In genomic region chr16:13969096-13969495, GRCm38 (mm10) we compare ENCODE assay signal across 24 mouse cellular contexts. TPM values are rescaled to one million over a fixed set of nuclear protein-coding genes. Genes with fewer than 3 reads are reported as not detected.
A peak's percentile ranks its signal among the peaks of the same experiment; 100 is the strongest.
DNase-seq lines count a peak whose midpoint lies in the region; ATAC-seq and TF ChIP-seq lines count a peak whose summit lies in the region.
"Had no signal": no experiment of that assay in that cellular context is flagged by ENCODE, and none has a peak within 500 bp of the region (broad histone marks: within the 10 kb centered on the region; RNA-seq: fewer than 3 reads in every experiment).

No protein-coding gene starts in this region.

- no peak overlapping the region for H3K4me3 ChIP-seq in heart, adult 2 months
- no peak overlapping the region for H3K4me3 ChIP-seq in CH12.LX (replicated peaks in 1 of 3; ENCODE audit: low read depth in 2 of 3, low read length in 2 of 3, poor library complexity in 1 of 3)
- H3K4me3 ChIP-seq in stomach, postnatal 0 days (ENCODE audit: low read depth, low read length), result no peak overlapping the region
- H3K4me3 ChIP-seq: embryonic facial prominence, embryonic 13.5 days; forebrain, embryonic 10.5 days; heart, embryonic 12.5 days; hindbrain, embryonic 10.5 days; intestine, embryonic 15.5 days had no signal

- 94% methylated on average over 1 of the region's 1 CpGs for WGBS in heart, adult 2 months
- 27% methylated on average over 1 of the region's 1 CpGs for WGBS in stomach, postnatal 0 days

- no peaks in the 10 kb centered on the region for H3K36me3 ChIP-seq in heart, adult 2 months (ENCODE audit: control insufficient read depth, insufficient read depth, low read length)
- H3K36me3 ChIP-seq in CH12.LX (replicated peaks in 1 of 2; ENCODE audit: control insufficient read depth in 1 of 2, insufficient read depth in 1 of 2, low read length in 1 of 2), result no peaks in the 10 kb centered on the region
- no peaks in the 10 kb centered on the region for H3K36me3 ChIP-seq in stomach, postnatal 0 days (ENCODE audit: control insufficient read depth, insufficient read depth, low read length)
- H3K36me3 ChIP-seq: embryonic facial prominence, embryonic 13.5 days; forebrain, embryonic 10.5 days; heart, embryonic 12.5 days; hindbrain, embryonic 10.5 days; intestine, embryonic 15.5 days had no signal

- no peaks in the 10 kb centered on the region for H3K79me2 ChIP-seq in heart, adult 2 months (replicated peaks; ENCODE audit: control insufficient read depth, insufficient read depth, low read length)
- H3K79me2 ChIP-seq in CH12.LX (replicated peaks; ENCODE audit: control insufficient read depth, extremely low read depth, insufficient read depth, poor library complexity, severe bottlenecking), result no peaks in the 10 kb centered on the region

- dilution Hi-C loops in CH12.LX (cut with MboI; ENCODE audit: extremely low pct_ligation_motif_present, extremely low pct_unique_long_range_greater_than_20kb, low sequenced_read_pairs), result no loop called here

- in situ Hi-C loops in CH12.LX (cut with MboI; ENCODE audit: low pct_ligation_motif_present, low pct_unique_long_range_greater_than_20kb, low sequenced_read_pairs), result no loop called here

- H3K4me2 ChIP-seq in CH12.LX (ENCODE audit: insufficient read depth, low read depth, poor library complexity, severe bottlenecking), result no peak overlapping the region
- no peak overlapping the region for H3K4me2 ChIP-seq in stomach, postnatal 0 days (replicated peaks; ENCODE audit: low read depth)
- H3K4me2 ChIP-seq: embryonic facial prominence, embryonic 13.5 days; heart, embryonic 12.5 days; hindbrain, embryonic 14.5 days; intestine, embryonic 15.5 days had no signal

- intact Hi-C loops in heart, adult 2 months (cut with DNase I), result no loop called here

- ATAC-seq in stomach, postnatal 0 days (ENCODE audit: low FRiP score, low TSS enrichment), result peak; percentile 61
- ATAC-seq: forebrain, embryonic 14.5 days; intestine, embryonic 15.5 days had no signal

- no peak for TF ChIP-seq POLR2A in heart, adult 2 months (IDR thresholded peaks at IDR 0.05; ENCODE audit: insufficient read depth, low read depth, low read length)
- TF ChIP-seq POLR2A in CH12.LX (IDR thresholded peaks at IDR 0.05; ENCODE audit: low read depth, low read length), result no peak

- TF ChIP-seq EP300 in heart, adult 2 months (IDR thresholded peaks at IDR 0.05; ENCODE audit: insufficient read depth, low read depth, low read length), result no peak
- no peak for TF ChIP-seq EP300 in CH12.LX (IDR thresholded peaks at IDR 0.05; ENCODE audit: low read length)
- TF ChIP-seq EP300 in stomach, postnatal 0 days (optimal IDR thresholded peaks at IDR 0.05), result no peak

- no peak for TF ChIP-seq CTCF in heart, adult 2 months (IDR thresholded peaks at IDR 0.05)
- TF ChIP-seq CTCF in CH12.LX (conservative IDR thresholded peaks at IDR 0.05 in 1 of 2, IDR thresholded peaks at IDR 0.05 in 1 of 2; ENCODE audit: low read depth in 2 of 2, low read length in 2 of 2), result no peak
- no peak for TF ChIP-seq CTCF in stomach, postnatal 0 days (IDR thresholded peaks at IDR 0.05; ENCODE audit: low read depth)

- no peak overlapping the region for H3K9ac ChIP-seq in heart, adult 2 months (ENCODE audit: low read depth, low read length)
- no peak overlapping the region for H3K9ac ChIP-seq in CH12.LX (ENCODE audit: insufficient read depth, low read depth)
- H3K9ac ChIP-seq in stomach, postnatal 0 days (ENCODE audit: low read length), result no peak overlapping the region
- H3K9ac ChIP-seq: embryonic facial prominence, embryonic 13.5 days; heart, embryonic 12.5 days; hindbrain, embryonic 14.5 days; intestine, embryonic 15.5 days had no signal

- no peak overlapping the region for H3K27ac ChIP-seq in heart, adult 2 months
- no peak overlapping the region for H3K27ac ChIP-seq in CH12.LX (ENCODE audit: insufficient read depth, low read depth)
- H3K27ac ChIP-seq in stomach, postnatal 0 days (replicated peaks), result no peak overlapping the region
- H3K27ac ChIP-seq: embryonic facial prominence, embryonic 13.5 days; forebrain, embryonic 10.5 days; hindbrain, embryonic 10.5 days; hindbrain, embryonic 14.5 days; intestine, embryonic 15.5 days had no signal

- H3K4me1 ChIP-seq in heart, adult 2 months (ENCODE audit: control insufficient read depth, insufficient read depth, low read length), result no peaks in the 10 kb centered on the region
- H3K4me1 ChIP-seq in CH12.LX (ENCODE audit: control insufficient read depth in 1 of 2, insufficient read depth in 2 of 2), result peaks cover 0 to 4% of the 10 kb centered on the region in 2 experiments; a peak in 2 of 4 replicates
- no peaks in the 10 kb centered on the region for H3K4me1 ChIP-seq in stomach, postnatal 0 days (replicated peaks; ENCODE audit: control insufficient read depth, insufficient read depth)
- H3K4me1 ChIP-seq: embryonic facial prominence, embryonic 13.5 days; heart, embryonic 12.5 days; hindbrain, embryonic 10.5 days; intestine, embryonic 15.5 days had no signal

- DNase-seq in heart, adult 11 months, result peak; percentile 57
- DNase-seq in heart, adult 2 months, result no peak
- peak; percentile 30 for DNase-seq in CH12.LX (ENCODE audit: extremely low read depth)
- peak; percentile 36 for DNase-seq in fat pad, adult 2 months (ENCODE audit: extremely low read depth, low read depth, low spot score)
- no peak for DNase-seq in stomach, postnatal 0 days (ENCODE audit: low spot score)
- no peak for DNase-seq in layer of hippocampus, adult 11-12 months (ENCODE audit: low spot score)
- DNase-seq in kidney, adult 18-20 months, result no peak
- no peak for DNase-seq in spleen, adult 18-20 months
- DNase-seq: adrenal gland, postnatal 25 days; cerebellum, adult 18-20 months; cerebellum, adult 9-11 months; cerebellum, postnatal 36 days; gastrocnemius, postnatal 36 days; kidney, adult 2 months had no signal

- no peak for TF ChIP-seq RAD21 in CH12.LX (IDR thresholded peaks at IDR 0.05; ENCODE audit: low read depth, low read length)

- no peaks in the 10 kb centered on the region for H3K9me3 ChIP-seq in CH12.LX (replicated peaks; ENCODE audit: low read length)
- no peaks in the 10 kb centered on the region for H3K9me3 ChIP-seq in stomach, postnatal 0 days (ENCODE audit: control insufficient read depth, low read length)
- H3K9me3 ChIP-seq: forebrain, embryonic 10.5 days; hindbrain, embryonic 10.5 days; intestine, embryonic 15.5 days had no signal

- H3K27me3 ChIP-seq in heart, adult 2 months (ENCODE audit: control insufficient read depth, insufficient read depth, low read length), result no peaks in the 10 kb centered on the region
- no peaks in the 10 kb centered on the region for H3K27me3 ChIP-seq in CH12.LX (replicated peaks)
- H3K27me3 ChIP-seq in stomach, postnatal 0 days (ENCODE audit: control insufficient read depth, insufficient read depth, low read length), result no peaks in the 10 kb centered on the region
- H3K27me3 ChIP-seq: embryonic facial prominence, embryonic 13.5 days; heart, embryonic 12.5 days; intestine, embryonic 15.5 days had no signal

TF ChIP-seq in CH12.LX, 34 proteins besides CTCF, POLR2A, EP300 and RAD21:
- no peak for TF ChIP-seq KAT2A (IDR thresholded peaks at IDR 0.05; ENCODE audit: insufficient replicate concordance, low read length)
- no peak for TF ChIP-seq ZKSCAN1 (IDR thresholded peaks at IDR 0.05; ENCODE audit: borderline replicate concordance, low read depth, low read length)
- no peak for TF ChIP-seq SIN3A (IDR thresholded peaks at IDR 0.05; ENCODE audit: low read length)
- no peak for TF ChIP-seq BHLHE40 (IDR thresholded peaks at IDR 0.05; ENCODE audit: low read depth, low read length)
- TF ChIP-seq ZMIZ1 (IDR thresholded peaks at IDR 0.05; ENCODE audit: low read depth, low read length), result no peak
- TF ChIP-seq USF1 (IDR thresholded peaks at IDR 0.05; ENCODE audit: low read depth, low read length), result no peak
- no peak for TF ChIP-seq E2F4 (IDR thresholded peaks at IDR 0.05; ENCODE audit: insufficient replicate concordance, low read depth, low read length)
- no peak for TF ChIP-seq IRF4 (IDR thresholded peaks at IDR 0.05; ENCODE audit: low read depth, low read length)
- TF ChIP-seq TBP (conservative IDR thresholded peaks at IDR 0.05; ENCODE audit: low read depth, low read length), result no peak
- no peak for TF ChIP-seq NELFE (IDR thresholded peaks at IDR 0.05; ENCODE audit: low read depth, low read length)
- no peak for TF ChIP-seq NRF1 (IDR thresholded peaks at IDR 0.05; ENCODE audit: low read depth, low read length)
- TF ChIP-seq CHD2 (IDR thresholded peaks at IDR 0.05; ENCODE audit: low read length), result no peak
- no peak for TF ChIP-seq UBTF (IDR thresholded peaks at IDR 0.05; ENCODE audit: low read depth, low read length)
- TF ChIP-seq MXI1 (IDR thresholded peaks at IDR 0.05; ENCODE audit: low read depth, low read length), result no peak
- no peak for TF ChIP-seq MYC (IDR thresholded peaks at IDR 0.05; ENCODE audit: low read depth, low read length)
- TF ChIP-seq MAX (IDR thresholded peaks at IDR 0.05; ENCODE audit: low read length), result no peak
- TF ChIP-seq HCFC1 (IDR thresholded peaks at IDR 0.05; ENCODE audit: low read depth, low read length), result no peak
- no peak for TF ChIP-seq GABPA (IDR thresholded peaks at IDR 0.05; ENCODE audit: insufficient replicate concordance, low read depth, low read length)
- TF ChIP-seq SMC3 (IDR thresholded peaks at IDR 0.05; ENCODE audit: low read depth, low read length), result no peak

RNA-seq across cellular contexts. Expression of gene 2900011O08Rik, which starts 17.3 kb away (rescaled TPM):
- not detected for total RNA-seq in heart, adult 2 months (2021)
- polyA plus RNA-seq in heart, adult 2 months (2012; rRNA removed), result 0.21 and 0.29 TPM in 2 replicates
- total RNA-seq in CH12.LX (2012; rRNA removed), result not detected in 2 replicates
- not detected in 2 replicates for total RNA-seq in CH12.LX (2014; rRNA removed)
- polyA plus RNA-seq in CH12.LX (2012; ENCODE audit: insufficient read length, low read depth), result not detected in 2 replicates
- 0.70 and 1.3 TPM in 2 replicates for polyA plus RNA-seq in stomach, postnatal 0 days (2015; fragmentation: Nextera tagmentation; extraction: Ambion mirVana)
- total RNA-seq: gastrocnemius, postnatal 36 days; heart, postnatal 25 days had no signal

RNA-seq across cellular contexts. Expression of gene Ifitm7, which starts 17.6 kb away (rescaled TPM):
- not detected for total RNA-seq in heart, adult 2 months (2021)
- polyA plus RNA-seq in heart, adult 2 months (2012; rRNA removed), result not detected in 2 replicates
- not detected in 2 replicates for total RNA-seq in CH12.LX (2012; rRNA removed)
- not detected in 2 replicates for total RNA-seq in CH12.LX (2014; rRNA removed)
- not detected in 2 replicates for polyA plus RNA-seq in CH12.LX (2012; ENCODE audit: insufficient read length, low read depth)
- polyA plus RNA-seq in stomach, postnatal 0 days (2015; fragmentation: Nextera tagmentation; extraction: Ambion mirVana), result not detected in 2 replicates
- total RNA-seq: gastrocnemius, adult 8-10 months; gastrocnemius, postnatal 36 days; heart, adult 8-10 months; heart, postnatal 25 days had no signal
- polyA plus RNA-seq: intestine, embryonic 15.5 days had no signal

Comparison
In these comparisons a context has a peak if more than half of its experiments do, and no peak if none do; other contexts are left out.
1. DNase-seq: peak in heart, adult 11 months (single experiment), CH12.LX (single experiment) and fat pad, adult 2 months (single experiment); none in heart, adult 2 months (0 of 2), stomach, postnatal 0 days (single experiment), layer of hippocampus, adult 11-12 months (single experiment), kidney, adult 18-20 months (single experiment) and spleen, adult 18-20 months (0 of 2).